Mouse (Mus musculus): ENCODE measurements around the gene Gm49342.
"Not testable (repeated sequence)": the region's sequence is repeated elsewhere in the genome, so short reads cannot be mapped to it uniquely, and the experiment has no call there.

The Gm49342 gene

DNA sequence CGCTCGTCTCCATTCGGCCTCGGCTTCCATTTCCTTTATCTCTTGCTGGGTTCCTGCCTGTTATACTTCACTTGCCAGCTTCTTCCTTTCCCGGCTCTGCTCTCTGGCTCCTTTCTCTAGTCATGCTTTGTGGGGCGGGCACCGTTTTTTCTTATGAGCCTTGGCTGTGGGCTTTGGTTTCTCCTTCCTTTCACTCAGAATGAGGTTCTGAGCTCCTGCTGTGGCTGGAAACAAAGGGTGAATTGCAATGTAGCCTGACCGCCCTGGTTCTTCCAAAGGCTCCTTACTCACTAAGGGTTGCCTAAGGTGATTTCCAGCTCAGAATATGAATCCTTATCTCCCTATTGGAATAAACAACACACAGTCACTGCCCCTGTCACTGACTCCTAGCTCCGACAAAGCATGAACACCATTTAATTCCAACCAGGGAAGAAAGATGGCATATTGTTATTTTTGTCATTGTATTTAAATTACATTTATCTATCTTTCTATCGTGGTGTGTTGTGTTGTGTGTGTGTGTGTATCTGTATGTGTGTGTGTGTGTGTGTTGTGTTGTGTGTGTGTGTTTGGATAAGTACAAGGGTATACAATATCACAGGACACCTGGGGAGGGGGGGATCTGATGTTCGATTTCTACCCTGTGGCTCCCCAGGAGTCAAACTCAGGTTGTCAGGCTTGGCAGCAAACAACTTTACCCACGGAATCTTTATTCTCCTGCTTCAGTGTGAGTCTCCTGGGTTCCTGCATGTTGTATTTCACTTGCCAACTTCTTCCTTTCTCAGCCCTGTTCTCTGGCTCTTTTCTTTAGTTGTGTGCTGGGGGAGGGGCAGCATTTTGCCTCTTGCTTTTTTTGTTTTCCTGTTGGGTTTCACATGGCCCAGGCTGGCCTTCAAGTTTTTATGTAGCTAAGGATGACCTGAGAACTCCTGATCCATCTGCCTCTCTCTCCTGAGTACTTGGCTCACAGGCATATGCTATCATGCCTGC lies 25.5 kb downstream of the Gm49342 start:
- in situ Hi-C loops (cut with MboI; ENCODE audit: low pct_unique_long_range_greater_than_20kb in 1 of 2, low sequenced_read_pairs in 2 of 2, unreplicated experiment in 1 of 2): no loop called here

DNA sequence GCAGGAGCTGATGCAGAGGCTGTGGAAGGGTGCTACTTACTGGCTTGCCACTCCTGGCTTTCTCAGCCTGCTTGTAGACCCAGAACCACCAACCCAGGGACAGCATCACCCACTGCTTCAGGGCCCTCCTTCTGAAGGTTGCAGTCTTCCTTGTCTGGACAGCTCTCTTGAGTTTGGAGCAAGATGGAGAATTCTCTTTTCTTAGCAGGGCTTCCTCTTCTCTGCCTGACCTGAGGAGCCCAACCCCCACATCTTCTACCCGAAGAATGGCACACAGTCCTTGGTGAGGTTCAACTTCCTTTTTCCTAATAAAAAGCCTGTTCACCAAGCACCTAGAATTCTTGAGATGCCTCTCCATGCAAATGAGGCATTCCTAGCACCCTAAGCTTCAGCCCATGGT lies 26.5 kb downstream of the Gm49342 start:
- in situ Hi-C loops (cut with MboI; ENCODE audit: low pct_unique_long_range_greater_than_20kb in 1 of 2, low sequenced_read_pairs in 2 of 2, unreplicated experiment in 1 of 2): no loop called here

DNA sequence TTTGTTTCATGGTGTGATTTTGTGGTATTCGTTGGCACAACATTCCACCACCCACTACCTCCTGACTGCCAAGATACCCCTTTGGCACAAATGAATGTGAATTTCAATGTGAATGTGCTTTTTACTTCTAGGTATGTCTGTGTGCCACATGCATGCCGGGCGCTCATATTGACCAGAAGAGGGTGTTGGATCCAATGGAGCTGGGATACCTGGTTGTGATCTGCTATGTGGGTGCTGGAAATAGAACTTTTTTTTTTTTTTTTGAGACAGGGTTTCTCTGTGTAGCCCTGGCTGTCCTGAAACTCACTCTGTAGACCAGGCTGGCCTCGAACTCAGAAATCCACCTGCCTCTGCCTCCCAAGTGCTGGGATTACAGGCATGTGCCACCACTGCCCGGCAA lies 28.7 kb downstream of the Gm49342 start:
- in situ Hi-C loops (cut with MboI; ENCODE audit: low pct_unique_long_range_greater_than_20kb in 1 of 2, low sequenced_read_pairs in 2 of 2, unreplicated experiment in 1 of 2): not testable (repeated sequence)

DNA sequence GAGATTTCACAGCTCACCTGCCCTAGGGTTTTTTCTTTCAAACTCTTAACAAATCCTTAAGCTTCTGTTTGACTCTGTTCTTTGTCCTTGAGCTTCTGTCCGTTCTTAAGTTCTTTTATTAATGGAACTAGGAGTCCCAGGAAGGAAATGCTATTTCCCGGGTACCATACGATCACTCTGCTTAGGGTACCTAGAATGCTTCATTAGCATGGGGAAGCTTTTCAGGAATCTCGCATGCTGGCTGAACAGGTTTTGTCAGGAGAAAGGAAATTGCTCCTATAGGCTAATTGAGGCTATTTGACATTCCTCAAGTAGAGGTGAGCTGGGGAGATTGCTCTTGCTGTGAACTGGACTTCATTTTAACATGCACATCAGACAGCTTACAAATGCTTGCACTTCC lies 29.4 kb downstream of the Gm49342 start:
- in situ Hi-C loops (cut with MboI; ENCODE audit: low pct_unique_long_range_greater_than_20kb in 1 of 2, low sequenced_read_pairs in 2 of 2, unreplicated experiment in 1 of 2): no loop called here

DNA sequence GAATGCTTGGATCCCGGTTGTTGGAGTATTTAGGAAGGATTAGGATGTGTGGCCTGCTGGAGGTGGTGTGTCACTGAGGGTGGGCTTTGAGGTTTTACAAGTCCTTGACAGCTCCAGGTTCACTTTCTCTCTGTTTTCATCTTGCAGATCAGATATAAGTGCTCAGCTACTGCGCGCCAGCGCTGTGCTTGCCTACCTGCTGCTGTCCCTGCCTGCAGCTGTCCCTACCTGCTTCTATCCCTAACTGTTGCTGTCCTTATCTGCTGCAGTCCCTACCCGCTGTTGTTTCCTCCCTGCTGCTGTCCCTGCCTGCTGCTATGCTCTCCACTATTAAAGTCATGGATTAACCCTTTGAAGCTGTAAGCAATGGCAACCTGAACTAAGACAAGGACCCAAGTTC lies 30.7 kb downstream of the Gm49342 start:
- in situ Hi-C loops (cut with MboI; ENCODE audit: low pct_unique_long_range_greater_than_20kb in 1 of 2, low sequenced_read_pairs in 2 of 2, unreplicated experiment in 1 of 2): no loop called here

DNA sequence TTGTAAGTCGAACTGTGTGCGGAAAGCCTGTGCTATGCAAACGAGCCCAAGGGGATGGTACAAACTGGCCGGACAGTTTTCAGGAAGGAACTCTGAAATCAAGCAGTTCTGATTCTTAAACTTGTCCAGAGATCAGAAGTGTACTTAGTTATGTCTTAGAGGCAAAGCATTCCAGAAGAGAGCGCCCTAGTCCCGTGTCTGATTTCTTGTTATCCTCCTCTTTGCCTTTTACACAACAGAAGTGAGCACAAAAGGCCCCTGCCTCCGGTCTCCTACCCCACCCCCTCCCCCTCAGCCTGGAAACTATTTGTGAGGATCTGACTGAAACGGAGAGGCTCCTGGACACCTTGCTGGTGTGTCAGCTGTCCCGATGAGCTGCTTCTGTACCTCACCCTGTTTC lies 32.4 kb downstream of the Gm49342 start:
- in situ Hi-C loops (cut with MboI; ENCODE audit: low pct_unique_long_range_greater_than_20kb in 1 of 2, low sequenced_read_pairs in 2 of 2, unreplicated experiment in 1 of 2): no loop called here

DNA sequence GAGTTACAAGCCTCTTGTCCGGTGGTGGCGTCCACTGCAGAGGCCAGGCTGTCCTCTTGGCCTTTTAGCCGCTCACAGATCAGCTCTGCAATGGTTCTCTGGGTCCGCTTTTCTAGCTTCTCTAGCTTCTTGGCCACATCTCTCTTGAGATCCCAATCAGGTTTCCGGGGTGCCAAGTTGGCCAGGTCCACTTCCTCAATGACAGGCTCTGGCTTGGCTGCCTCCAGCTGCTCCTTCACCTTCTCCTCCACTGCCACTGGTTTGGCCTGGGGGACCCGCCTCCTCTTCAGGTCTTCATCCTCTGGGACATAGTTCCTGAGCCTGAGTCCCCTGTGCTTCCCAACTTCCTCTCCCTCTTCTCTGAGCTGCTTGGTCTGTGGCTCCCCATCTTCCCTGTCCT lies 34.1 kb downstream of the Gm49342 start:
- in situ Hi-C loops (cut with MboI; ENCODE audit: low pct_unique_long_range_greater_than_20kb in 1 of 2, low sequenced_read_pairs in 2 of 2, unreplicated experiment in 1 of 2): not testable (repeated sequence)

DNA sequence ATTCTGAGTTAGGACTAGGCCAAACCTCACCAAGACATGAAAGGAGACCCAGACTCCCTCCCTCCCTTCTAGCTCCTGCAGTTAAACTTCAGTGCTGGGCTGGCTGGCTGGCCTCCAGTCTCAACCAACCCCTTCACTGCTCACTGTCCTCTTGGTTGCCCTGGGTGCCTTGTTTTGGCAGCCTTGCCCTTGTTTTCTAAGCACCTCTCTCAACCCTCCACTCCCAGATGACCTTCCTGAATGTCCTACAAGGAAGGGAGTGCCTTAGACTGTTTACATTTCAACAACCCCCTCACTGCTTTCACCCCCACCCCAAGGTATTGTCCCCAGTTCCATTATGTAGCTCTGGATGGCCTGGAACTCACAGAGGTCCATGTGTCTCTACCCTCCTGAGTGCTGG lies 35.3 kb downstream of the Gm49342 start:
- in situ Hi-C loops (cut with MboI; ENCODE audit: low pct_unique_long_range_greater_than_20kb in 1 of 2, low sequenced_read_pairs in 2 of 2, unreplicated experiment in 1 of 2): no loop called here

DNA sequence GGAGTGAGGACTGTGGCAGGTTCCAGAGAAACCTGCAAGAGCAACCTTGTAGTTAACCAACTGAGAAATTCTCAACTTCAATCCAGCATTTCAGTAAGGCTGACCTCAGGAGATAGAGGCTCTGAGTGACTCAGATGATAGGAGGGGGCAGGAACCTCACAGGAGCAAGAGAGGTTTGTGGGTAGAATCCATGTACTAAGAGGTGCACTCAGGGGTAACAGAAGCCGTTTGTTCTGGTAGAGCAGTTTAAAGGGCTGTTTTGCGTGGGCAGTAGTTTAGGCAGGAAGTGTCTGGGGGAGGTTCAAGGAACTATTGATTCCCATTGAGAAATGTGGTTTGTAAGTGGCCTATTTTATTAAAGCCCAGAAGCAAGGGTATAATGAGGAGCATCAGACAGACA lies 36.9 kb downstream of the Gm49342 start:
- in situ Hi-C loops (cut with MboI; ENCODE audit: low pct_unique_long_range_greater_than_20kb in 1 of 2, low sequenced_read_pairs in 2 of 2, unreplicated experiment in 1 of 2): no loop called here

DNA sequence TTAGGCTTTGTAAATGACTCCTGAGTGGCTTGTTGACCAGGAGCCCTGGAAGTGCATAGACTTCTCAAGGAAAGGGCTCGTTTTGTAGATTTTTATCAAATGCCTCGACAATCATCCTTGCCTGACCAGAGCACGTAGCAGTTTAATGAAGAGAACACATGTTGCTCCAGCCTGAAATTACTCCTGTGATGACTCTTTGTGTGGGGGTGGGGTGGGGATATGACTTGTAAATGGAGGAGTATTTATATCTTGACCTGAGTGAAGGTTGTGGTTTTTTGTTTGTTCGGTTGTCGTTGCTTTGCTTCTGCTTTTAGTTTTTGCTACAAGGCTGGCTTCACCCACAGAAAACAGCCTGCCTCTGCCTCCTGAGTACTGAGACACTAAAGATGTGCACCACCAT lies 37.5 kb downstream of the Gm49342 start:
- in situ Hi-C loops (cut with MboI; ENCODE audit: low pct_unique_long_range_greater_than_20kb in 1 of 2, low sequenced_read_pairs in 2 of 2, unreplicated experiment in 1 of 2): no loop called here

DNA sequence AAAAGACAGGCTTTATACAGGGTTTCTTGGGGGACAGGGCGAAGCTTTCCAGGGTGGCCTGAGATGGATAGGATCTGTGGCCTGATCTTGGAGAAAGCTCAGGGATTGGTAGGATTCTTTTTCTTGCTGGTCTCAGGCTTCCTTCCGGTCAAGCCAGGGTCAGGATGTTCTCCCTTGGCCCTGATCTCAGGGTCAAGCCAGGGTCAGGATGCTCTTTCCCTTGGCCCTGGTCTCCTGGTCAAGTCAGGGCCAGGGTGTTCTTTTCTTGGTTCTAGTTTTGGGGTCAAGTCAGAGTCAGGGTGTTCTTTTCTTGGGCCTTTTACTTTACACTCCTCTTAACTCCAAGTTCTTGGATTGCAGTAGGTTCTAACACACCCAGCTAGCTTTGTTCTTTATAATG lies 43.4 kb downstream of the Gm49342 start:
- in situ Hi-C loops (cut with MboI; ENCODE audit: low pct_unique_long_range_greater_than_20kb in 1 of 2, low sequenced_read_pairs in 2 of 2, unreplicated experiment in 1 of 2): no loop called here

DNA sequence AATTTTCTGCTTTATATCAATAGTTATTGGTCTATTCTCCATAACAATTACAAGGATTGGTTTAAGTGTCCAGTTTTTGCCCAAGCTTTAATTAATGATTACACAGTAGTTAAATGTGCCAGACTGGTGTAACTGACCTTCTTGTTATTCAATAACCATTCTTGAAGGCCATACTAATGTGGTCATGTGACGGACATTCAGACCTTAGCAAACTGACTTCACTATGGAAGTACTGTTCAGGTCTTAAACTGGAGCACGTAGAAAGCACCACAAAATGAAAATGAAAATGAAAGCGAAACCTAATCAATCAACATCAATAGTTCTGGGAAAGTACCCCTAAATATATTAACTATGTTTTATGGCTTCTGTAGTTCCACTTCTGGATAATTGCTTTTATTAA lies 46.7 kb downstream of the Gm49342 start:
- in situ Hi-C loops (cut with MboI; ENCODE audit: low pct_unique_long_range_greater_than_20kb in 1 of 2, low sequenced_read_pairs in 2 of 2, unreplicated experiment in 1 of 2): no loop called here

DNA sequence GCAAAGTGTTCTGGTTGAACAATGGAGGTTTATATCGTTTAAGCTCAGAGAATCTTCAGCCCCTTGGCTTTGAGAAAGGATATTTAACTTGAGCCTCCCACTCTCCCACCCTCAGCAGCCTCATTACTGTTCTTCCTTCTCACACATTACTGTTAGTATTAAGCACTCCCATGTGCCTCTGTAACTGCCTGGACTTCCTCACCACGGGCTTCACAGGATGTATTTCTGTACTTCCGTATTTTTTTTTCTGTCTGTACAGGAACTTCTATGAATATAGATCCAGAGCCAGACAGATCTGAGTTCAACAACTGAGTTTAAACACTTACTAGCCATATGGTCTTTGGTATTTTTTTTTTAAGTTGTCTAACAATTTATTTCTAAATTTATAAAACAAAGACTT lies 52.8 kb downstream of the Gm49342 start:
- in situ Hi-C loops (cut with MboI; ENCODE audit: low pct_unique_long_range_greater_than_20kb in 1 of 2, low sequenced_read_pairs in 2 of 2, unreplicated experiment in 1 of 2): no loop called here

DNA sequence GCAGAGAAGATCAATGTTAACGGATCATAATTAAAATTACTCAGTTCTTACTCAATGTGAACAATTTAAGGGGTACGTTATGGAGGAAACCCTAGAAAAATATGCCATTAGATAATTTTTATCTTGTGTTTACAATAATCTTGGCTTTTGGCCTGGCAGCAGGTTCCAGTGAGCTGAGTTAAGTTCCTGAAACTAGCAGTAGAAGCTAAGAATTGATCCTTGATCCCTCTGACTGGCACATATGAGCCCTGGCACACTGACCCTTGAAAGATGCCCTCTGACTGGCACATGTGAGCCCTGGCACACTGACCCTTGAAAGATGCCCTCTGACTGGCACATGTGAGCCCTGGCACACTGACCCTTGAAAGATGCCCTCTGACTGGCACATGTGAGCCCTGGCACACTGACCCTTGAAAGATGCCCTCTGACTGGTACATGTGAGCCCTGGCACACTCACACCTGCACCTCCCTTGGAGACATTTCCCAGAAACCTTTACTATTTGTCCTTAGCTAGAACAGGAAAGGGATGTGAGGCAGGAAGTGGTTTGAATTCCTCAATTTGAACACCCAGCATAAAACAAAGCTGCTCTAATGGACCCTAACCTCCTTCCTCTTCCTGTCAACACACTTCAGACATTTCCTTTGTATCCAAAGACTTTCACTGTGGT lies 53.8 kb downstream of the Gm49342 start:
- in situ Hi-C loops (cut with MboI; ENCODE audit: low pct_unique_long_range_greater_than_20kb in 1 of 2, low sequenced_read_pairs in 2 of 2, unreplicated experiment in 1 of 2): no loop called here

DNA sequence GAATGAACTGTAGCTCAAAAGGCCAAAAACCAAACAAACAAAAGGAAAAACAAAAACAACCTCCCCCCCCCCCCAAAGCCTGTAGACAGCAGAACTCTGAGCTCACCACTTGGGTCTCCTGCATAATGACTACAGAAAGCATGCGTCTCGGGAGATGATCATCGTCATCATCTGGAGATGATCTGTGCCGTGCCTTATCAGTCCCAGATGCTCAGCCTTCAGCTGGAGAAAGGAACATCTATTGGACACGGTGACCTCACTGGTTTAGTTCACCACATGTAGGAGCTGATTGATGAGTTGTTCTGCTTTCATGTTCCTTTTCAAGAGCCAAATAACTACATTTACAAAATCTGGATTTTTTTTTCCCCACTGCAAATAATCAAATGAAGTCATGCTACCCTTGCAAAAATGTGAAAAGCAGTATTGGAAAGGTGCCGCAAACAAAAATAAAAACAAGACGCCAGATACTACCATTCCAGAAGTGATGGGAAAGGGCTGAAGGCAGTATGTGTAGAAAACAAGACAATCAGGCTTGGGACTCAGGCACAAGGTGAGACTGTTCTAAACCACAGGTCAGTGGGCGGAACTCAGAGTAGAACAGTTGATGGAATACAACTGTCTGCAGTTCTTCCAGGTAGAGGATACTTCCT lies 63.0 kb downstream of the Gm49342 start, which contains the start of gene Rnase10:
Gene Rnase10 (plus strand): TSS at position 600 of the 650 bp plus-strand sequence.
- in situ Hi-C loops (cut with MboI; ENCODE audit: low pct_unique_long_range_greater_than_20kb in 1 of 2, low sequenced_read_pairs in 2 of 2, unreplicated experiment in 1 of 2): no loop called here

DNA sequence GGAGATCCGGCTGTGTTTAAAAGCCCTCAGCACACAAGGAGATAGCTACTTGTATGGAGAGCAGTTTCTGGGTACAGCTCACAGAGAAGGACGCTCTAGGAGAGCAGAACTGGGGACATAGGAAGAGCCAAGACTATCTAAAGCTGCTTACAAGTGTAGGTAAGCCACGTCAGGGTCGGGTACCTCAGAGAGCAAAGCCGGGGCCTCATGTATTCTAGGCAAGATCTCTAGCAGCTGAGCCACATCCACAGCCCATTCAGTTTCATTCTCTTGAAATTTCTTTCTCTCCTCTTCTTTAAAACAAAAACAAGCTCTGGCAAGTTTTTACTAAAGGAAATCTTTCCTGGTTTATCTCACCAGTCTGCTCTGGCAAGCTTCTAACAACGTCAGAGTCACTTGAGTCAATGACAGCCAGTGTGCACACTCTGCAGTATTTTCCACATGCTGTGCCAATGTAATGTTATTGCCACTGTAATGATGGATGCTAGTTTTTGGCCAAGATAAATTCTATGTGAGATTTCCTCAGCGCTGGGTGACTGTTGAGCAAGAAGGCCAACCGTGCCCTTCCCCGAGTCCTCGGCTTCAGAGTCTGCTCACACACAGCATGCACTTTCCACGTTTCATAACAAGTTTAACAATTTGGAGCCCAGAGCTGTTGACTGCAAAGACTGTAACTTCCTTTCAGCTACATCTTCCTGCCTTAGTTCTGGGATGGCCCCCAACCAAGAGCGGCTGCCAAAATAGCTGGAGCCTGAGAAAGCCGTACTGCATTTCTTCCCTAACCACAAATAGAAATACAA lies 63.8 kb downstream of the Gm49342 start:
- in situ Hi-C loops (cut with MboI; ENCODE audit: low pct_unique_long_range_greater_than_20kb in 1 of 2, low sequenced_read_pairs in 2 of 2, unreplicated experiment in 1 of 2): no loop called here

DNA sequence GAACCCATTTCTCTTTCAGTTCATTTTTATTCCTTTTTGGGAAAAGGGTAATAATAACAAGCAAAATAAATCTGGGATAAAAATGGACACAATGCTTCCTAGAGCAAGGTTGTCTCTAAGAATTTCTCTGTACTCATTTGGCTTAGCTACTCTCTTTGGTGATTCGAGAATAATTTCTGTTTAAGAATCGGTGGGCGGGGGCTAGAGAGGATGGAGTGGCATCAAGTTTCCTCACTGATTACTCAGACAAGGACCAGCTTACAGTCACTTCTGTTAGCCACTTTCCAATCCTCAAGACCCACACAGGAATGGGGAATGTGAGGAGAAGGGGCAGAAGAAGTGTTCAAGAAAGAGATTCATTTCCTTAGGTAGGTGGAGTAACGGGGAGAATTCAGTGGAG lies 64.5 kb downstream of the Gm49342 start:
- in situ Hi-C loops (cut with MboI; ENCODE audit: low pct_unique_long_range_greater_than_20kb in 1 of 2, low sequenced_read_pairs in 2 of 2, unreplicated experiment in 1 of 2): no loop called here

DNA sequence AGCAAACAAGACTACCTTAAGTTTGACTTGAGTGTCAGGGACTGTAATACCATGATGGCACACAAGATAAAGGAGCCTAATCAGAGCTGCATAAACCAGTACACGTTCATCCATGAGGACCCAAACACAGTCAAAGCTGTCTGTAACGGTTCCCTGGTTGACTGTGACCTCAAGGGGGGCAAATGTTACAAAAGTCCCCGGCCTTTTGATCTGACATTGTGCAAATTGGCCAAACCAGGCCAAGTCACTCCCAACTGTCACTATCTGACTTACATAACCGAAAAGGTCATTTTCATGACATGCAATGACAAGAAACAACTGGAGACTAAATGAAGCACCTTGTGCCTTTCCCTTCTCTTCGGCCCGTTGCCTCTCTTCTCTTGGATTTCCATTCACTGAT lies 65.3 kb downstream of the Gm49342 start:
- in situ Hi-C loops (cut with MboI; ENCODE audit: low pct_unique_long_range_greater_than_20kb in 1 of 2, low sequenced_read_pairs in 2 of 2, unreplicated experiment in 1 of 2): no loop called here
